9 mouse cellular contexts compared by ENCODE assay signal in the genomic region with DNA sequence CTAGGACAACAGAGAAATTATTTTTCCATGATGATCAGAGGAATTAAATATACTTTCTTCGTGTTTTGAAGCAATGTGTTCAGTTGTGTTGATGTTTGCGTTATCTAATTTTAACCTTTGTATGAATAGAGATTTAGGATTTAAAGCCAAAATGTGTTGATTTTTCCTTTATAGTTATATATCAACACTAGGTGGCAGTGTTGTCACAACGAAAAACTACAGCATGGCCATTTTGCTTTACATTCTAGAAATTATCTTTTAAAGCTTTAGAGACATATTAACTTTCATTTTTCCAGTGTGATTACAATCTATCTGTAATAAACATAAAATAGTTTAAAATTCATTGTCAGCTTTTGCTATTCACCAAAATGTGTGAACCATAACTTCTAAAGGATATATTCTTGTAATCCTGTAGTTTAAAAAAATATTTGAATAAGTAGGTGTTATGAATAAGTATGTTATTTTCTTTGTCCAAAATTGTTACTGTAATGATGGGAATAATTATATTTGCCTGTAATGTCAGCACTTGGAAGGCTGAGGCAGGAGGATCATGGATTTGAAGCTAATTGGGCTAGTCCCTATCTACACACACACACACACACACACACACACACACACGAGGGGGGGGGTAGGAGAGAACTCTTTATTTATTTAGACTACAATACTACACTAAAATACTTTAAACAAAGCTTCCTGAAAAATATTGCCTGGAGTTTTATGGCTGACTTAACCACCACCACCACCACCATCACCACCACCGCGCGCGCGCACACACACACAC.
DNase-seq lines count a peak whose midpoint lies in the region; ATAC-seq and TF ChIP-seq lines count a peak whose summit lies in the region.
"Had no signal": no experiment of that assay in that cellular context is flagged by ENCODE, and none has a peak within 500 bp of the region (broad histone marks: within the 10 kb centered on the region; RNA-seq: fewer than 3 reads in every experiment).

No protein-coding gene starts in this region.

- no peaks in the 10 kb centered on the region for H3K27me3 ChIP-seq in hindbrain, postnatal 0 days (ENCODE audit: insufficient read depth, low read length)
- H3K27me3 ChIP-seq in hindbrain, embryonic 16.5 days (replicated peaks; ENCODE audit: control insufficient read depth, insufficient read depth, low read length), result no peaks in the 10 kb centered on the region
- no peaks in the 10 kb centered on the region for H3K27me3 ChIP-seq in neural tube, embryonic 12.5 days (replicated peaks)
- no peaks in the 10 kb centered on the region for H3K27me3 ChIP-seq in neural tube, embryonic 15.5 days (replicated peaks)
- H3K27me3 ChIP-seq: lung, embryonic 15.5 days had no signal

- TF ChIP-seq CTCF in hindbrain, postnatal 0 days (IDR thresholded peaks at IDR 0.05; ENCODE audit: low read depth), result peak; percentile 62

- no peaks in the 10 kb centered on the region for H3K4me1 ChIP-seq in hindbrain, postnatal 0 days (ENCODE audit: insufficient read depth, low read length)
- no peaks in the 10 kb centered on the region for H3K4me1 ChIP-seq in hindbrain, embryonic 16.5 days (ENCODE audit: control insufficient read depth, insufficient read depth, low read depth, low read length)
- no peaks in the 10 kb centered on the region for H3K4me1 ChIP-seq in neural tube, embryonic 12.5 days
- H3K4me1 ChIP-seq in neural tube, embryonic 15.5 days, result no peaks in the 10 kb centered on the region
- H3K4me1 ChIP-seq: lung, embryonic 15.5 days had no signal

- no peak for ATAC-seq in hindbrain, postnatal 0 days
- no peak for ATAC-seq in hindbrain, embryonic 16.5 days
- peak; percentile 44; the same call in 1 of the 2 replicates for ATAC-seq in neural tube, embryonic 12.5 days (ENCODE audit: low FRiP score, low read depth)
- no peak for ATAC-seq in neural tube, embryonic 15.5 days (ENCODE audit: low FRiP score)

- no peak overlapping the region for H3K27ac ChIP-seq in hindbrain, postnatal 0 days
- no peak overlapping the region for H3K27ac ChIP-seq in hindbrain, embryonic 16.5 days (ENCODE audit: low read depth, low read length)
- H3K27ac ChIP-seq in neural tube, embryonic 12.5 days, result no peak overlapping the region
- H3K27ac ChIP-seq in neural tube, embryonic 15.5 days (replicated peaks), result no peak overlapping the region
- H3K27ac ChIP-seq: lung, embryonic 15.5 days had no signal

- 63% methylated on average over 9 of the region's 9 CpGs for WGBS in hindbrain, postnatal 0 days
- 67% methylated on average over 9 of the region's 9 CpGs for WGBS in hindbrain, embryonic 16.5 days
- 64% methylated on average over 9 of the region's 9 CpGs for WGBS in neural tube, embryonic 12.5 days
- WGBS in neural tube, embryonic 15.5 days, result 64% methylated on average over 9 of the region's 9 CpGs

- H3K9ac ChIP-seq in hindbrain, postnatal 0 days (replicated peaks; ENCODE audit: low read length), result no peak overlapping the region
- no peak overlapping the region for H3K9ac ChIP-seq in hindbrain, embryonic 16.5 days (ENCODE audit: low read depth, low read length)
- no peak overlapping the region for H3K9ac ChIP-seq in neural tube, embryonic 12.5 days
- no peak overlapping the region for H3K9ac ChIP-seq in neural tube, embryonic 15.5 days (replicated peaks)
- H3K9ac ChIP-seq: lung, embryonic 15.5 days had no signal

- H3K36me3 ChIP-seq in hindbrain, postnatal 0 days (ENCODE audit: insufficient read depth, low read length), result no peaks in the 10 kb centered on the region
- no peaks in the 10 kb centered on the region for H3K36me3 ChIP-seq in hindbrain, embryonic 16.5 days (ENCODE audit: control insufficient read depth, insufficient read depth, low read length)
- no peaks in the 10 kb centered on the region for H3K36me3 ChIP-seq in neural tube, embryonic 12.5 days
- no peaks in the 10 kb centered on the region for H3K36me3 ChIP-seq in neural tube, embryonic 15.5 days
- H3K36me3 ChIP-seq: lung, embryonic 15.5 days had no signal

- H3K9me3 ChIP-seq in hindbrain, postnatal 0 days (ENCODE audit: low read length), result no peaks in the 10 kb centered on the region
- no peaks in the 10 kb centered on the region for H3K9me3 ChIP-seq in hindbrain, embryonic 16.5 days (ENCODE audit: control insufficient read depth, low read length)
- no peaks in the 10 kb centered on the region for H3K9me3 ChIP-seq in neural tube, embryonic 12.5 days
- H3K9me3 ChIP-seq in neural tube, embryonic 15.5 days (replicated peaks), result no peaks in the 10 kb centered on the region
- H3K9me3 ChIP-seq: lung, embryonic 15.5 days had no signal

- peak; percentile 74 for DNase-seq in hindbrain, postnatal 0 days (ENCODE audit: low spot score)
- peak; percentile 22 for DNase-seq in brain, embryonic 18.5 days (ENCODE audit: low read depth, low spot score)
- DNase-seq in right cerebral cortex, postnatal 10 days (ENCODE audit: low spot score in 2 of 2), result no peak
- DNase-seq in ovary, adult 18-20 months (ENCODE audit: low spot score), result no peak
- DNase-seq: heart, postnatal 36 days had no signal

- no peak overlapping the region for H3K4me3 ChIP-seq in hindbrain, postnatal 0 days (ENCODE audit: low read length)
- H3K4me3 ChIP-seq in hindbrain, embryonic 16.5 days (ENCODE audit: low read length), result no peak overlapping the region
- no peak overlapping the region for H3K4me3 ChIP-seq in neural tube, embryonic 12.5 days
- H3K4me3 ChIP-seq in neural tube, embryonic 15.5 days (replicated peaks), result no peak overlapping the region
- H3K4me3 ChIP-seq: lung, embryonic 15.5 days had no signal

- H3K4me2 ChIP-seq in hindbrain, postnatal 0 days (ENCODE audit: low read depth, low read length), result no peak overlapping the region
- H3K4me2 ChIP-seq in hindbrain, embryonic 16.5 days (ENCODE audit: low read length), result no peak overlapping the region
- no peak overlapping the region for H3K4me2 ChIP-seq in neural tube, embryonic 12.5 days (replicated peaks)
- no peak overlapping the region for H3K4me2 ChIP-seq in neural tube, embryonic 15.5 days
- H3K4me2 ChIP-seq: lung, embryonic 15.5 days had no signal

Comparison
In these comparisons a context has a peak if more than half of its experiments do, and no peak if none do; other contexts are left out.
1. DNase-seq: peak in hindbrain, postnatal 0 days (single experiment) and brain, embryonic 18.5 days (single experiment); none in right cerebral cortex, postnatal 10 days (0 of 2) and ovary, adult 18-20 months (single experiment).